Mouse (Mus musculus) small intestine, adult 2 months (tissue): ENCODE data around the gene C2cd4b.

Experiments
- CTCF ChIP-seq: fragments of 200-500 bp; IDR thresholded peaks from 2 replicates; pipeline ENCODE4 v1.5.1; 2012; ENCODE audit warnings: low read depth, mild to moderate bottlenecking, control low read depth, inconsistent platforms, low read length, moderate library complexity, mixed read lengths; ENCODE audit not compliant: insufficient replicate concordance, insufficient read length; ENCODE audit errors: extremely low read depth
- POLR2A ChIP-seq: fragments of 200-500 bp; IDR thresholded peaks from 2 replicates; pipeline ENCODE4 v1.6.1; 2012; ENCODE audit warnings: low read depth, mild to moderate bottlenecking, control low read depth, inconsistent platforms, low read length, moderate library complexity

- no peak for TF ChIP-seq CTCF
- no peak for TF ChIP-seq POLR2A
Observed at GRCm38 (mm10) chr9:67799078-67799819, 40.0 kb downstream of the C2cd4b start.
